Mouse (Mus musculus): ENCODE measurements around the gene Zbtb5.
"Not testable (repeated sequence)": the region's sequence is repeated elsewhere in the genome, so short reads cannot be mapped to it uniquely, and the experiment has no call there.

Gene Zbtb5

DNA sequence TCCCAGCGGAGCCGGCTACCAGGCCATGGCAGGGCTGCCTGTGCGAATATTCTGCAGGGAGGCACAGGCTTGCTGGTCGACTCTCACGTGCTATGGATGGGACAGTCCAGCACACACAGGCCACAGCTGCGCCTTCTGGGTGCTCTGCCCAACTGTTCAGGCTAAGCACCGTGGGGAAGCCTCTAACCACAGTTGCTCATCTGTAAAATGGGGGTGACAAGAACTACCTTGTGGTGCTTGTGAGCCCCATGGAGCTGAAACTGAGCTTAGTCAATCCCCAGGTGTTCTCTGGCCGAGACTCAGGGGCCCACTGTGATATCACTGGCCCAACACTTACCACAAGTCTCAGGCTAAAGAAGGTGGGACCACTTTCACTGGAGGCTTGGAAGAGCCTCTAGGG, 44.8 kb downstream of the Zbtb5 start:
- no peak for DNase-seq

DNA sequence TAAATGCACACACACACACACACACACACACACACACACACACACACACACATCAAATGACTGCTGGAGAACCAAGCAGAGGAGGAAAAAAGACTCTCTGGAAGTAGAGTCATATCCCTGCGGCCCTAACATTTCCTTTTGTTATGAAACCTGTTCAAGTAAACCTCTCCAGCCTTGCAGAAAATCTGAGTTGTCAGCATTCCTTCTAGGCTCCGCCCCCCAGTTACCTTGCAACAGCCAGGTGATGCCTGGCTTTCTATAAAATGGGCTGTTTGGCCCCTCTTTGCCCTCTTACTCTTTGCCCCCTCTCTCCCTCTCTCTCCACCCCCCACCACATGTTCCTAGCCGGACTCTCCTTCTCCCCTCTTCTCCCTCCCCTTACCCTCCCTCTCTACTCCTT, 46.5 kb downstream of the Zbtb5 start:
- DNase-seq = no peak

- DNase-seq = no peak
Measured at GRCm38 (mm10) chr4:44965175-44965574, 47.0 kb downstream of the Zbtb5 start.

GRCm38 (mm10) chr4:44963156-44963555, 49.1 kb downstream of the Zbtb5 start:
- DNase-seq = no peak

DNA sequence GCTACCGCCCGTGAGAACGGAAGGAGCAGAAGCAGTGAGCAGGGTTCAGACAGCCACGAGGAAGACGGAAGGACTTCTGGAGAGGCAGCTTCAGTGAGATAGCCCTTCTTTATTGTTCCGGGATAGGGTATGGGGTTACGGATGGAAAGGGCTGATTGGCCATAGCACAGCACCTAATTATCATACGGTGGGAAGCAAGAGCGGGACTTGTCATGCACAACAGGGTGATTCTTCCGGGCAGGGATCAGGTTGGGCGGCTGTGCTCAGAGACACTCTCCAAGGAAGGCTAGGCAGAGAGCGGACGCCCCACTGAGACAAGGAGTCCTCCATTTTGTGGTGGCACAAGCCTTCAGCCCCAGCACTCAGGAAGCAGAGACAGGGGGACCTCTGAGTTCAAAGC, 53.0 kb downstream of the Zbtb5 start:
- no peak for DNase-seq

- DNase-seq = no peak
Measured at GRCm38 (mm10) chr4:44958776-44959175, 53.4 kb downstream of the Zbtb5 start.

GRCm38 (mm10) chr4:44953041-44953440, 59.2 kb downstream of the Zbtb5 start:
- DNase-seq = no peak

- DNase-seq = no peak
Measured at GRCm38 (mm10) chr4:44948314-44948713, 63.9 kb downstream of the Zbtb5 start.

GRCm38 (mm10) chr4:44947464-44947863, 64.7 kb downstream of the Zbtb5 start:
- DNase-seq = peak; percentile 52

DNA sequence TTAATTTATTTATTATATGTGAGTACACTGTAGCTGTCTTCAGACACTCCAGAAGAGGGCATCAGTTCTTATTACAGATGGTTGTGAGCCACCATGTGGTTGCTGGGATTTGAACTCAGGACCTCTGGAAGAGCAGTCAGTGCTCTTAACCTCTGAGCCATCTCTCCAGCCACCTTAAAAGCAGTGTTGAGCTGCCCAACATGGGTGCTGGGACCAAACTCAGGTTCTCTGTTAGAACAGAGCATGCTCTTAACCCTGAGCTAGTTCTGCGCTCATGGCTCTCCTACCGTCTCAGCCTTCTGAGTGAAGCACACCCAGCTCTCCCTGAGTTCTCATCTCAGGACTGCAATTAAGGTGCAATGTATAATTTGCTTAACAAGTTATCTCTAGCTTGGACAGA, 66.1 kb downstream of the Zbtb5 start:
- DNase-seq = not testable (repeated sequence)

DNA sequence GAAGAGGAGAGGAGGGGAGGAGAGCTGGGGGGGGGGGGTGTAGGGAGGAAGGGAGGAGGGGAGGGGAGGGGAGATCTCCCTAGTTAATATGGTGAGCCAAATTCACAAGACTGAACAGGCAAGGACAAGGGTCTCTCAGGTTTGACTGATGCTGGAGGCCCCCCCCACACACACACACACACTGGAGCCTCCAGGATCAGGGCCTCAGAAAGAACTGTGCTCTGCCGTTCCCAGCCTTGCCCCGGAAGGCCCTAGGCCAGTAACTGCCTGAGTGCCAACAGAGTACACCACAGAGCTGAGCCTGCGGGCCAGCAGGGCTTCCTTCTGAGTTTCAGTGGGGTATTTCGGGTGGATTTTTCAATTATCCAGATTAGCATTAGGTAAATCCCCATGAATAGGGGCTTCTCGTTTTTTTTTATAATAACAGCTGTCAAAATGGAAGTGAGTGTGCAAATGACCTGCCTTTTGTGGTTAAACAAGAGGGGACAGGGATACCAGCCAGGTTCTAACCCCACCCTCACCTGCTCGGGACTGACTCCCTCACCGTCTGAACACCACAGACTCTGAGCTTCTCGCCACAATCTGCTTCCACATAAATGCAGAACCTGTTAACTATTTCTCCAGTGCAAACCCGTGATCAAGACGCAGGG, 67.7 kb downstream of the Zbtb5 start:
- DNase-seq = peak; percentile 64

DNA sequence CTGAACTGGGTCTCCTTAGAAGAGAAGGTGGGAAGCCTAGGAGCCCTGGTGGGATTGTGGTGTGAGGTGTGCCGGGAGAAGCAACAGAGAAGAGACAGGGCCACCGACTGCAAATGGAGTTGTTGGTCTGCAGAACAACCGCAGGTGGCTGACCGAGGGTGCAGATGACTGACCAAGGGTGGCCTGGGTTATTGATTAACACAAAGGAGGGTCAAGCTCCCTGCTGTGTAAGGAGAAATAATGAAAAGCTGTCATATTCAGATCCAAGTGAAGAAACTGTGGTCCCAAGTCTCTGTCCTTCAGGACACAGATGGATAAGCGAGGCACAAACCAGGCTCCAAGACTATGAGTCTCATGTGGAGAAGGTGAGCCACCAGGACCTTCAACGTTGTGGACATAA, 68.7 kb downstream of the Zbtb5 start:
- DNase-seq = peak; percentile 92

GRCm38 (mm10) chr4:44942237-44942636, 70.0 kb downstream of the Zbtb5 start:
- no peak for DNase-seq

Measured in kidney, adult 9 months (tissue).